Mouse (Mus musculus) cerebellum, postnatal 10 days (tissue): ENCODE data around the gene Pfdn5.
A peak's percentile ranks its signal among the peaks of the same experiment; 100 is the strongest.
"Not testable (repeated sequence)": the region's sequence is repeated elsewhere in the genome, so short reads cannot be mapped to it uniquely, and the experiment has no call there.

Experiments
- DNase-seq, 2 experiments: peaks; one replicate each; pipeline ENCODE4 v3.0.0; 2021; ENCODE audit warnings: mixed read lengths in 2 of 2

Pfdn5 gene

DNA sequence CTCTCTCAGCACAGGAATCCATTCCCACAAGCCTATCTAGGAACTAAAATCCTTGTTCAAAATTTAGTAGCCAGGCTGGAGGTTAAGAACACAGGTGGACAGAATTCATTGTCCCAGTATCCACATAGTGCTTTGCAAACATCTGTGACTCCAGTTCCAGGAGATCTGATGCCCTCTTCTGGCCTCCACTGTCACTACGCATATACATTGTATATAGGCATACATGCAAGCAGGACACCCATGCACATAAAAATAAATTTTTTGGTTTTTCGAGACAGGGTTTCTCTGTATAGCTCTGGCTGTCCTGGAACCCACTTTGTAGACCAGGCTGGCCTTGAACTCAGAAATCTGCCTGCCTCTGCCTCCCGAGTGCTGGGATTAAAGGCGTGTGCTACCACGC is 10.0 kb downstream of the Pfdn5 start:
- DNase-seq = not testable (repeated sequence)

DNA sequence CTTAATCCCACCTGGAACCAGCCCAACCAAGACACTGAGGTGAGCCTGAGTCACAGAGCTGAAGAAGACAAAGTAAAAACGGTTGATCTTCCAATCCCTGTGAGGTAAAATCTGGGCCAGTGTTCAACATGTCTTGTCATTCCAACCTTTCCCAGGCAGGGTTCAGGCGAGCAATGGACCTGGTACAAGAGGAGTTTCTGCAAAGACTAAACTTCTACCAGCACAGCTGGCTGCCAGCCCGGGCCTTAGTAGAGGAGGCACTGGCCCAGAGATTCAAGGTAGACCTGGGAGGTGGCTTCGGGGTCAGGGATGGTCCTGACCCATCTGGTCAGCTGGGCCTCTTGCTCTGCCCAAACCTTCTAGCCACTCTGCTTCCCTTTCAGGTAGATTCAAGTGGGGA is 11.0 kb downstream of the Pfdn5 start:
- no peak for DNase-seq

DNA sequence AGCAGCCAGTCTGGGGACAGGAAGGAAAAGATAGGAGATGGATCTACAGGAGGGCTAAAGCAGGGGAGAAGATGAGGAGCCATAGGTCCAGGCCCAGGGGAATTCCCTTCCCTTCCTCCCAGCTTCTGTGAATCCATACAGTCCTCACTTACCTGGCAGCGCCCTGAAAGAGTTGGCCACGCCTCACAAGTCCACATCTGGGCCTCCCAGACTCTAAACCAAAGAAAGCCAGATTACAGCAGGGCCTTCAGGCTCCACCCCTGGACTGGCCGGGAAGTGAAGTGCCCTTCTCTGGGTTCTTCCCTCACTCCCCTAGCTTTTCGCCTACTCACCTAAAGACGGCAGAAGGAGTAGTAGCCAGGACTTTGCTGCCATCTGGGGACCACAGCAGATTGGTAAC is 13.7 kb downstream of the Pfdn5 start:
- no peak for DNase-seq

GRCm38 (mm10) chr15:102341580-102341979 is 15.7 kb downstream of the Pfdn5 start:
- peak; percentile 48 to 63 for DNase-seq

GRCm38 (mm10) chr15:102344490-102344889 is 18.6 kb downstream of the Pfdn5 start:
- DNase-seq = no peak

DNA sequence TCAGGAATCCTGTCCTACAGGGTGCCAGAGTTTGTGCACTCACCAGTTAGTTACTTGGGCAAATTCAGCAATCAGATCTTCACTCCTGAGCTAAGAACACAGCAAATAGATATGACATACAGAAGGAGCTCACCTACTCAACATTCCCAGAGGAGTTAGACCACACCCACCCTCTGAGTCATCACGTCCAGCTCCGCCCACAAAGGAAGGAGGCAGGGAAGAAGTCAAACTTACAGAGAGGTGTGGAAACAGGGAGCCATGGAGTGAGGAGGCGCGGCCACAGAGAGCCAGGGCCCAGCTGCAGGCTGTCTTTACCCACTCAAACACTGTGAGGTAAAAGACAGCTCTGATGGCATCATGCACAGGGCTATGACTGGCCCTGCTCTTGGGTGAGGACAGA is 20.5 kb downstream of the Pfdn5 start:
- DNase-seq = no peak

DNA sequence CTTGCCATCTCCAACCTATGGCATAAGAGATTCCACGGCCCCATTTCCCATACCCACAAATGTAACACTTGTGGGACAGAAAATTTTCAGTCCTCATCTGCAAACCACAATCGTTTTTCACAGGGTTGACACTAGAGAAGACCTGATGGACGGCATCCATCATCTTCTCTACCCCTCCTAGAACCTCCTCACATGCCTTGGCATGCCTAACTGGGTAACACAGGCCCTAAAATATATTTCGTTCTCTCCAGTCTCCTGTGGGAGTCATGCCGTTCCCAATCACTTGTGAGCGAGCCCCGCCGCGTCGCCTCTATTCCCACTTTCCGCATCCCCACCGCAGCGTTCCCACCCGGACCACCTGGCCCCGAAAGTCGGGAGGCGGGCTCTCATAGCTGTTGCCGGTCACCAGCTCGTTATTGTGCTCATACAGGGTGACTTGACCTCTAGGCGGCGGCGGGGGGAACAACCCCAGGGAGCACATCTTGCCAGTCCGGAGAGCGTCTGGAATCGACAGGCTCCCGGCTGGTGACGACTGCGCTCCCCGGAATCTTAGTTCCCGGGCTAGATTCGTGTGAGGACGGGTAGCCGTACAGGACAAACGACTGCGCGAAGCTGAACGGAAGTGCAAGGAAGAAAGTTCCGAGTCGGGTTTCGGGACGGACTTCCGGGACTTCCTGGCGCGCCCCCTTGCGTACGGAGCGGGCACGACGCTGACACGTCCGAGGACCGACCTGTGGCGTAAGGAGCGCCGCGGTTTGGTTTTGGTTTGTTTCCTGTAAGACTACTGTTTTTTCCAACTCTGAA is 24.4 kb downstream of the Pfdn5 start, which contains the start of gene Aaas:
Gene Aaas (minus strand): TSS at position 634 of the 804 bp plus-strand sequence.
- peak; percentile 97 to 98 for DNase-seq

GRCm38 (mm10) chr15:102350942-102351291 is 25.0 kb downstream of the Pfdn5 start:
- DNase-seq = no peak

DNA sequence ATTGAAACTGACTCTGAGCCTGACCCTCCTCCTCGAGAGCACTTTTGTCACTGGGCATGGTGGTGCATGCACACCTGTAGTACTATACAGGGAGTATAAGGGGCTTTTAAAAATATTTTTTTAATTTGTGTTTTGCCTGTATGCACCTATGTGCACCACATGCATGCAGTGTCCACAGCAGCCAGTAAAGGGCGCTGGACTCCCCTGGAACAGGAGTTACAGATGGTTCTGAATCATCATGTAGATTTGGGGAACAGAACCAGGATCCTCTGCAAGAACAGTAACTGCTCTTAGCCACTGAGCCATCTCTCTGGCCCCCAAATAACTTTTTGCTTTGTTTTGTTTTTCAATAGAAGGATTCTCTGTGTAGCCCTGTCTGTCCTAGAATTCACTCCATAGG is 26.3 kb downstream of the Pfdn5 start:
- no peak for DNase-seq

GRCm38 (mm10) chr15:102353986-102354385 is 28.1 kb downstream of the Pfdn5 start:
- DNase-seq = no peak

DNA sequence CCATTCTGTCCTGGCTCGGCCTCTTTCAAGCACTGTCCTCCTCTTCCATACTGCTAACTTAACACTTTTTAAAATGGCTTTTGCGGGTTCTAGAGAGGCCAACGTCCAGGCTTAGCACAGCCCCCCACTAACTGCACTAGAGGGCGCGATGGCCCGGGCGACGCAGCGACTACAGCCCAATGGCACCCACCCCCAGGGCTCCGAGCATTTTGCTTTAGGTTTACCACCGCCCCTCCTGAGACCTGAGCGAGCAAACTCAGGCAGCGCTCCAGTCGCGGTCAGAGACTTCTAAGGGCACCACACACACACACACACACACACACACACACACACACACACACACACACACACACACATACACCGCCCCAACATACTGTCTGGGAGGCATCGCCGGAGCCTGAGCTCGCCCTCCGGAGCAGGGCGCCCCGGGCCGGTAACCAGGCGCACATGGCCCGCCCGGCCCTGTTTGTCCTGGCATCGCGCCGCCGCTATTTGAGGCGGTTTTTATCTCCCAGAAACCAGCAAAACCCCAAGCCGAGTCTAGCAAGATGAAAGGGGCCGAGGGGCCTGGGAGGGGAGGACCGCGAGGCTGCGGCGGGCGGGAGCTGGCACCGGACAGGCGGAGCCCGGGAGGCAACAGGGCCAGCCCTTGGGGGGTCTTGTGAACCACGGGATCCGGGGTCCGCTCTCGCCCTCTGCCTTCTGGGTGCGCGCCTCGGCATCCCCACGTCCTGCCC is 29.4 kb downstream of the Pfdn5 start:
- DNase-seq = peak; percentile 70

DNA sequence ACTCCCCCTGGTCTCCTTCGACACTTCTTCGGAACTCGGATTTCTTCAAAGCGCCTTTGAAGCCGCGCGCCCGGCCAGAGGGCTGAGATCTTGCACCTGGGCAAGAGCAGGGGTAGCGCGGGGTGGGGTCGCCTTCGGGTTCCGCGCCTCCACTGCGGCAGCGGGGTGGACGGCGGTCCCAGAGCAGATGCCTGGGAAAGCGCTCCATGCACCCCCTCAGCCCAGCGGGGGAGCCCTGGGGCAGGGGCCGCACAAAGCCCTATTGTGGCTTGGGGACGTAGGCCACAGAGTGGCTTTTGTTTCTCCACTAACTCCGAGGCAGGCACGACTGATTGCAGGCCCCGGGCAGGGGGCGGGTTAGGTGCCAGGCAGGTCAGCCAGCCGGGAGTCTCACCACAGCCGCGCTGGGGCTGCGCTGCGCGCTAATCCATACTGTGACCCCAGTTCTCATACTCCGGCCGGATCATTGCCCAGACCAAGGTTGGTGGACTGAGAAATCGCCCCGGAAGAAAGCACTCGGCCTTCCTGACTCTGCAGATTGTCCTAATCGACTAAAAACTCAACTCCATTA is 30.0 kb downstream of the Pfdn5 start:
- DNase-seq = peak; percentile 55 to 62

- no peak for DNase-seq
These were observed 30.8 kb downstream of the Pfdn5 start for GRCm38 (mm10) chr15:102356501-102357325.

DNA sequence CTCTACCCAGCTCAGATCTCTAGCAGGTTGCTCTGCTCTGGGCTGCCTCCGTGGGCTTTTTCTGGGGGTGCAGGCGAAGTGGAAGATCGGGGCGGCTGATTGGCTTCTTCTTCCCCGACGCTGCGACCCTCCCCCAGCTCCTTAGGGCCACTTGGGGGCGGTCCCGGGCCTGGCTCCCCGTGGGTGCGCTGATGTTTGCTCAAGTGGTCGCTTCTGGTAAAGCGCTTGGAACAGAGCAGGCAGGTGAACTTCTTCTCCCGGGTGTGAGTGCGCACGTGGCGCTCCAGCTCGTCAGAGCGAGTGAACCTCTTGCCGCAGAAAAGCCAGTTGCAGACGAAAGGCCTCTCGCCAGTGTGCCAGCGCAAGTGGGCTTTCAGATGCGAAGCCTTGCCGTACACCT is 32.2 kb downstream of the Pfdn5 start:
- DNase-seq = no peak

DNA sequence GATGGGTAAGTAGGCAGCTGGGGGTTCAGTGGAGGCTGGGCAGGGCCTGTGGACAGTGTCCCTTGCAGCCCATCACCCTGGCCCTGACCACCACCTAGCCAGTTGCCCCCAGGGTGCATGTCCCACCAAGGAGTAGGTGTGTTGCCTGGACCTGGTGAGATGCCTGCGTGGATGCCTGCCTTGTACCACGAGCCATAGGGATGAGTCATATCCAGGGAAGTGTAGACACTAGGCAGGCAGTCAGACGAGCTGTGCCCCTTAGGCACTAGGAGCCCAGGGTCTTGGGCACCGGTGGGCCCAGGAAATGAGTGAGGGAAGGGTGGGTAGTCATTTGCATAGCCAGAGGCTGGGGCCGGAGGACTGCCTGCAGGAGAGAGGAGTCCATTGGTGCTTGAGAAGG is 32.9 kb downstream of the Pfdn5 start:
- DNase-seq = no peak

- DNase-seq = no peak
These were observed 36.7 kb downstream of the Pfdn5 start for GRCm38 (mm10) chr15:102362648-102363047.

DNA sequence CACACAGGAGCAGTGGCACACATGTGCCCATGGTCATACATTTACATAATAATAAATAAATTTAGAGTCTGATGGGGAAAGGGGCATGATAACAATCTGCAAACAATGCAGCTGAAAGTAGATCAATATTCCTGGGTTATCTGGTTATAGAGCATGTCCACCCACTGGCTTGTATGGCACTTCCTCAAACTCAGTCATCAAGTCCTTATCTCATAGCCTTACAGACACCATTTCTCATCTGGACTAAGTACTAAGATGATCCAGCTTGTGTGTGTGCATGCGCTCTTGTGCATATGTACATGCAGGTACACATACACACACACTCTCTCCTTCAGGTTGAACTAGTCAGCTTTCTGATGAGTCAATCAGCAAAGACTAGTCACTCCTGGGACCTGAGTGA is 38.8 kb downstream of the Pfdn5 start:
- no peak for DNase-seq

GRCm38 (mm10) chr15:102366238-102366637 is 40.3 kb downstream of the Pfdn5 start:
- no peak for DNase-seq

GRCm38 (mm10) chr15:102366733-102367344 is 40.9 kb downstream of the Pfdn5 start, which contains the start of gene Sp7:
Sp7 (minus strand) TSS chr15:102367182.
- DNase-seq = no peak

DNA sequence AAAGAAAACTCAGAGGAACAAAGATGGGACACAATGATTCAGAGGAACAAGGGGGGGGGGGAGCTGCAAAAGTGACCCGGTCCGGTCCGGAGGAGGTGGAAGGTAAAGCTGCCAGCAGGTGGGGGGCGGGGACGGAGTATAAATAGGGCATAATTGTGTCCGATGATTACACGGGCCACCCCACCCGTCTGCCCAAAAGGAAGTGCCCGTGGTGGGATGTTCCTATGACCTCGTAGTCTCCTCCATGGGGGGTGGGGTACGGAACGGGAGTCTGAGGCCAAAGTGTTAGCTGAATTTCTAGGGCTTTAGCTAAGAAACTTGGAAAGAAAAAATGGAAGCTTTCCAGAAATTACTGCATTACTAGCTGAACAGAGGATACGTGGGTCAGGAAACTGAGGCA is 44.1 kb downstream of the Pfdn5 start:
- DNase-seq = no peak

DNA sequence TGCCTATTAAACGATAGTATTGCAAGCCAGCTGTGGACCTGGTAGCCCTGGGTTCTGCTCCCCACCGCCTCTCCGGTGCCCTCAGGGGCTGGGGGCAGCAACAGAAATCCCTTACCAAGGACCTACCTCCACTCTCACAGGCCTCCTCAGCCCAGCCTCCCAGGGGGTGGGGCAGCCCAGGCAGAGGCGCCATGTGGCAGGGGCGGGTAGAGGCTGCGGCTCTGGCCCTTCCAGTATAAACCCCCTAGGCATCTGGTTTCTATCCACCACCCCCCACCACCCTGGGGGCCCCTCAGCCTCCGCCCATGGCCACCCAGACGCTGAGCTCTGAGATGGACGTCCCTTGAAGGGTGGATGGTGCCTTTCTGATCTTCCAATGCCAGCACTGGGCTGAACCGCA is 44.8 kb downstream of the Pfdn5 start:
- DNase-seq = no peak

- peak; percentile 48 to 58 for DNase-seq
These were observed 50.7 kb downstream of the Pfdn5 start for GRCm38 (mm10) chr15:102376453-102377162.
